Mouse (Mus musculus) liver, adult 2 months (tissue): Measurements from ENCODE around the gene Coro2a. TPM values are rescaled to one million over a fixed set of nuclear protein-coding genes. Genes with fewer than 3 reads are reported as not detected.

Experiments
- DNase-seq: peaks from one replicate; pipeline ENCODE4 v3.0.0-alpha.2; 2011; ENCODE audit warnings: low read depth, low spot score; ENCODE audit errors: extremely low read depth
- H3K27ac ChIP-seq: fragments of 200-500 bp; replicated peaks from 2 replicates; pipeline ENCODE4 v1.5.1; 2012; ENCODE audit warnings: low read depth, mild to moderate bottlenecking, control low read depth, inconsistent platforms, low read length; ENCODE audit not compliant: insufficient read depth
- H3K27me3 ChIP-seq: fragments of 200-500 bp; 2 replicates; pipeline ENCODE4 v1.6.1; 2012; ENCODE audit warnings: mild to moderate bottlenecking, moderate library complexity, low read length, inconsistent platforms; ENCODE audit not compliant: control insufficient read depth, insufficient read depth
- H3K36me3 ChIP-seq: fragments of 200-500 bp; 2 replicates; pipeline ENCODE4 v1.6.1; 2012; ENCODE audit warnings: low read length, inconsistent platforms; ENCODE audit not compliant: control insufficient read depth, insufficient read depth
- H3K4me1 ChIP-seq: fragments of 200-500 bp; 2 replicates; pipeline ENCODE4 v1.6.1; 2011; ENCODE audit warnings: low read length; ENCODE audit not compliant: control insufficient read depth, insufficient read depth
- H3K4me3 ChIP-seq: fragments of 200-500 bp; 2 replicates; pipeline ENCODE4 v1.5.1; 2011; ENCODE audit warnings: low read depth, mild to moderate bottlenecking, control low read depth, low read length, moderate library complexity; ENCODE audit not compliant: insufficient read depth
- H3K79me2 ChIP-seq: fragments of 200-500 bp; 2 replicates; pipeline ENCODE4 v1.6.1; 2012; ENCODE audit warnings: inconsistent platforms, mild to moderate bottlenecking, low read length, moderate library complexity; ENCODE audit not compliant: control insufficient read depth, insufficient read depth
- H3K9ac ChIP-seq: fragments of 200-500 bp; 2 replicates; pipeline ENCODE4 v1.6.1; 2012; ENCODE audit warnings: low read depth, mild to moderate bottlenecking, control low read depth, inconsistent platforms, low read length
- CTCF ChIP-seq: fragments of 200-500 bp; IDR thresholded peaks from 2 replicates; pipeline ENCODE4 v1.5.1; 2011; ENCODE audit warnings: low read depth, low read length, control low read depth
- POLR2A ChIP-seq: fragments of 200-500 bp; IDR thresholded peaks from 2 replicates; pipeline ENCODE4 v1.6.1; 2011; ENCODE audit warnings: low read length, control low read depth; ENCODE audit not compliant: insufficient read depth; ENCODE audit errors: extremely low read depth
- WGBS: fragments of 180-500 bp; shearing (Covaris S2); methylation state at CpG from one replicate; pipeline ENCODE4 v1.1.7; 2018; 5-methylcytosine and 5-hydroxymethylcytosine counted together
- polyA plus RNA-seq: library from polyadenylated mRNA; depleted of rRNA; stranded (reverse); fragments of >200 nt; gene quantifications from 2 replicates; pipeline ENCODE4 v1.2.3, GENCODE M21; 2012
- total RNA-seq: library from RNA; depleted of rRNA; stranded (reverse); fragments of >200 nt; gene quantifications from 2 replicates; pipeline ENCODE4 v1.2.3, GENCODE M21; 2014

Gene Coro2a
- total and polyA plus RNA-seq, 2 experiments, result 0.76 to 0.83 TPM

GRCm38 (mm10) chr4:46555762-46556161 is 46.2 kb downstream of the Coro2a start:
- DNase-seq, result peak; percentile 70
- TF ChIP-seq POLR2A, result no peak
- no peak for TF ChIP-seq CTCF
- Histone ChIP-seq H3K9ac (no peak overlapping the region), H3K27ac (no peak overlapping the region), H3K36me3 (no peaks in the 10 kb centered on the region), H3K4me3 (no peak overlapping the region), H3K27me3 (no peaks in the 10 kb centered on the region), H3K4me1 (peaks cover 5% of the 10 kb centered on the region; the same call in 1 of the 2 replicates), H3K79me2 (no peaks in the 10 kb centered on the region)
- WGBS, result 37% methylated on average over 9 of the region's 9 CpGs

- Histone ChIP-seq H3K4me1 (peaks cover 5% of the 10 kb centered on the region; the same call in 1 of the 2 replicates), H3K4me3 (no peak overlapping the region), H3K27ac (0 out of 2 replicates have a peak overlapping the region, but pooled peaks have one; percentile 0), H3K9ac (no peak overlapping the region), H3K27me3 (no peaks in the 10 kb centered on the region), H3K79me2 (no peaks in the 10 kb centered on the region), H3K36me3 (no peaks in the 10 kb centered on the region)
- TF ChIP-seq CTCF, result no peak
- no peak for TF ChIP-seq POLR2A
- 81% methylated on average over 10 of the region's 10 CpGs for WGBS
- peak; percentile 51 for DNase-seq
These were observed 47.5 kb downstream of the Coro2a start for GRCm38 (mm10) chr4:46554295-46555069.

GRCm38 (mm10) chr4:46553864-46554263 is 48.1 kb downstream of the Coro2a start:
- H3K36me3 ChIP-seq, result no peaks in the 10 kb centered on the region
- peaks cover 5% of the 10 kb centered on the region; the same call in 1 of the 2 replicates for H3K4me1 ChIP-seq
- H3K27ac ChIP-seq, result 0 out of 2 replicates have a peak overlapping the region, but pooled peaks have one; percentile 0
- no peak overlapping the region for H3K4me3 ChIP-seq
- no peak overlapping the region for H3K9ac ChIP-seq
- 3% methylated on average over 1 of the region's 1 CpGs for WGBS
- H3K79me2 ChIP-seq, result no peaks in the 10 kb centered on the region
- no peaks in the 10 kb centered on the region for H3K27me3 ChIP-seq
- DNase-seq, result peak; percentile 95
- TF ChIP-seq POLR2A, result no peak
- no peak for TF ChIP-seq CTCF

GRCm38 (mm10) chr4:46550406-46550805 is 51.6 kb downstream of the Coro2a start:
- Histone ChIP-seq H3K27ac (no peak overlapping the region), H3K4me1 (0 out of 2 replicates have a peak, but pooled peaks cover 2% of the 10 kb centered on the region), H3K79me2 (no peaks in the 10 kb centered on the region), H3K36me3 (no peaks in the 10 kb centered on the region), H3K9ac (no peak overlapping the region), H3K4me3 (no peak overlapping the region), H3K27me3 (no peaks in the 10 kb centered on the region)
- 75% methylated on average over 8 of the region's 8 CpGs for WGBS
- DNase-seq, result no peak
- TF ChIP-seq POLR2A (no peak), CTCF (no peak)

GRCm38 (mm10) chr4:46549979-46550378 is 52.0 kb downstream of the Coro2a start:
- no peak overlapping the region for H3K9ac ChIP-seq
- no peak overlapping the region for H3K4me3 ChIP-seq
- WGBS, result 93% methylated on average over 10 of the region's 10 CpGs
- no peak for DNase-seq
- no peak for TF ChIP-seq POLR2A
- TF ChIP-seq CTCF, result no peak
- no peak overlapping the region for H3K27ac ChIP-seq
- H3K36me3 ChIP-seq, result no peaks in the 10 kb centered on the region
- H3K27me3 ChIP-seq, result no peaks in the 10 kb centered on the region
- H3K79me2 ChIP-seq, result no peaks in the 10 kb centered on the region
- H3K4me1 ChIP-seq, result 0 out of 2 replicates have a peak, but pooled peaks cover 2% of the 10 kb centered on the region

- no peak overlapping the region for H3K4me3 ChIP-seq
- H3K27ac ChIP-seq, result no peak overlapping the region
- 65% methylated on average over 6 of the region's 6 CpGs for WGBS
- H3K9ac ChIP-seq, result no peak overlapping the region
- H3K4me1 ChIP-seq, result no peaks in the 10 kb centered on the region; the same call in 1 of the 2 replicates
- H3K79me2 ChIP-seq, result no peaks in the 10 kb centered on the region
- no peaks in the 10 kb centered on the region for H3K27me3 ChIP-seq
- no peak for TF ChIP-seq CTCF
- no peak for TF ChIP-seq POLR2A
- no peak for DNase-seq
- no peaks in the 10 kb centered on the region for H3K36me3 ChIP-seq
These were observed 55.3 kb downstream of the Coro2a start for GRCm38 (mm10) chr4:46546709-46547108.
